24 mouse cellular contexts compared by ENCODE assay signal in the genomic region with DNA sequence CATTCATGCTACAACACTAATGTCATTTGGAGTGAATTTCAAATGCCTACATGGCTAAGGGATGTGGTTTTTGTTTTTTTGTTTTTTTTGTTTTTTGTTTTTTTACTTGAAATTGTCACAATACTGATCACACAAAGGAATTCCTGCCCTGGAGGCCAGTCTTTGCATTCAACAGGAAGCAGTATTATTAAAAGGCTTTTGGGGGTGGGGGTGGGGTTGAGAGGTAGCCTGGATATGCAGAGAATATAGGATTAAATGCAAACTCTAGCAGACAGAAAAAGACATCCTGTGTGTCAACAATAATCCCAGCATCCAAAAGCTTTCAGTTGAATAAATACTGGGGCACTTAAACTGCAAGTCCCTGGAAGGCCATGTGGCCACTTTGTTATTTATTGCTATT. TPM values are rescaled to one million over a fixed set of nuclear protein-coding genes. Genes with fewer than 3 reads are reported as not detected.
DNase-seq lines count a peak whose midpoint lies in the region; ATAC-seq and TF ChIP-seq lines count a peak whose summit lies in the region.
"Had no signal": no experiment of that assay in that cellular context is flagged by ENCODE, and none has a peak within 500 bp of the region (broad histone marks: within the 10 kb centered on the region; RNA-seq: fewer than 3 reads in every experiment).

No protein-coding gene starts in this region.

- H3K9ac ChIP-seq in forebrain, embryonic 12.5 days = no peak overlapping the region
- no peak overlapping the region for H3K9ac ChIP-seq in forebrain, embryonic 16.5 days (replicated peaks; ENCODE audit: low read depth, low read length)
- no peak overlapping the region for H3K9ac ChIP-seq in midbrain, embryonic 12.5 days (replicated peaks)
- no peak overlapping the region for H3K9ac ChIP-seq in midbrain, postnatal 0 days (replicated peaks; ENCODE audit: low read length, poor library complexity, severe bottlenecking)
- no peak overlapping the region for H3K9ac ChIP-seq in midbrain, embryonic 15.5 days
- H3K9ac ChIP-seq: embryonic facial prominence, embryonic 13.5 days; forebrain, embryonic 15.5 days; hindbrain, embryonic 14.5 days; intestine, embryonic 15.5 days had no signal

- H3K4me3 ChIP-seq in forebrain, embryonic 12.5 days (replicated peaks) = no peak overlapping the region
- H3K4me3 ChIP-seq in forebrain, embryonic 16.5 days (replicated peaks; ENCODE audit: low read length) = no peak overlapping the region
- H3K4me3 ChIP-seq in midbrain, embryonic 12.5 days = no peak overlapping the region
- no peak overlapping the region for H3K4me3 ChIP-seq in midbrain, postnatal 0 days (ENCODE audit: low read depth, low read length)
- H3K4me3 ChIP-seq in midbrain, embryonic 15.5 days = no peak overlapping the region
- H3K4me3 ChIP-seq: embryonic facial prominence, embryonic 13.5 days; forebrain, embryonic 15.5 days; heart, embryonic 10.5 days; intestine, embryonic 15.5 days had no signal

- no peaks in the 10 kb centered on the region for H3K36me3 ChIP-seq in forebrain, embryonic 12.5 days (replicated peaks)
- H3K36me3 ChIP-seq in forebrain, embryonic 16.5 days (ENCODE audit: control insufficient read depth, insufficient read depth) = no peaks in the 10 kb centered on the region
- H3K36me3 ChIP-seq in midbrain, embryonic 12.5 days = no peaks in the 10 kb centered on the region
- H3K36me3 ChIP-seq in midbrain, postnatal 0 days (ENCODE audit: insufficient read depth, low read length) = no peaks in the 10 kb centered on the region
- H3K36me3 ChIP-seq in midbrain, embryonic 15.5 days (replicated peaks) = no peaks in the 10 kb centered on the region
- H3K36me3 ChIP-seq: embryonic facial prominence, embryonic 13.5 days; forebrain, embryonic 15.5 days; heart, embryonic 10.5 days; intestine, embryonic 15.5 days had no signal

- H3K27ac ChIP-seq in forebrain, embryonic 12.5 days = no peak overlapping the region
- no peak overlapping the region for H3K27ac ChIP-seq in forebrain, embryonic 16.5 days (ENCODE audit: low read length)
- H3K27ac ChIP-seq in midbrain, embryonic 12.5 days (replicated peaks) = no peak overlapping the region
- H3K27ac ChIP-seq in midbrain, postnatal 0 days (ENCODE audit: low read depth, low read length) = no peak overlapping the region
- H3K27ac ChIP-seq in midbrain, embryonic 15.5 days = no peak overlapping the region
- H3K27ac ChIP-seq: embryonic facial prominence, embryonic 13.5 days; forebrain, embryonic 15.5 days; heart, embryonic 10.5 days; hindbrain, embryonic 14.5 days; intestine, embryonic 15.5 days had no signal

- no peak overlapping the region for H3K4me2 ChIP-seq in forebrain, embryonic 12.5 days
- H3K4me2 ChIP-seq in forebrain, embryonic 16.5 days (ENCODE audit: low read length) = no peak overlapping the region
- no peak overlapping the region for H3K4me2 ChIP-seq in midbrain, embryonic 12.5 days (replicated peaks)
- no peak overlapping the region for H3K4me2 ChIP-seq in midbrain, postnatal 0 days (ENCODE audit: low read depth, low read length, poor library complexity, severe bottlenecking)
- no peak overlapping the region for H3K4me2 ChIP-seq in midbrain, embryonic 15.5 days
- H3K4me2 ChIP-seq: embryonic facial prominence, embryonic 13.5 days; forebrain, embryonic 15.5 days; hindbrain, embryonic 14.5 days; intestine, embryonic 15.5 days had no signal

- peak; percentile 24; the same call in 1 of the 2 replicates for ATAC-seq in forebrain, embryonic 12.5 days (ENCODE audit: low FRiP score)
- no peak for ATAC-seq in forebrain, embryonic 16.5 days
- ATAC-seq in midbrain, embryonic 12.5 days (ENCODE audit: low FRiP score, low read depth) = peak; percentile 29; the same call in 1 of the 2 replicates
- no peak for ATAC-seq in midbrain, postnatal 0 days (ENCODE audit: low FRiP score)
- peak; percentile 37; the same call in 1 of the 2 replicates for ATAC-seq in midbrain, embryonic 15.5 days (replicated peaks)
- ATAC-seq: activated CD4-positive, CD25-positive, alpha-beta regulatory T cell, adult 4 months; intestine, embryonic 15.5 days; Patski had no signal

- peaks cover 16% of the 10 kb centered on the region for H3K4me1 ChIP-seq in forebrain, embryonic 12.5 days
- H3K4me1 ChIP-seq in forebrain, embryonic 16.5 days (replicated peaks; ENCODE audit: control insufficient read depth, insufficient read depth, low read length) = peaks cover 4% of the 10 kb centered on the region; the same call in 1 of the 2 replicates
- peaks cover 17% of the 10 kb centered on the region for H3K4me1 ChIP-seq in midbrain, embryonic 12.5 days
- no peaks in the 10 kb centered on the region; the same call in 1 of the 2 replicates for H3K4me1 ChIP-seq in midbrain, postnatal 0 days (ENCODE audit: insufficient read depth, low read length)
- H3K4me1 ChIP-seq in midbrain, embryonic 15.5 days = peaks cover 14% of the 10 kb centered on the region
- H3K4me1 ChIP-seq: embryonic facial prominence, embryonic 13.5 days; heart, embryonic 10.5 days; intestine, embryonic 15.5 days had no signal

- DNase-seq in midbrain, postnatal 0 days (ENCODE audit: low spot score) = no peak
- no peak for DNase-seq in cerebellum, adult 11 months
- no peak for DNase-seq in neural tube, embryonic 10.5 days (ENCODE audit: extremely low spot score, low spot score)
- DNase-seq: adrenal gland, adult 8-10 months; adrenal gland, postnatal 36 days; cerebellum, adult 11-12 months; cerebellum, adult 9-10 months; cerebellum, postnatal 25 days; gastrocnemius, postnatal 10 days; heart, adult 18-20 months; heart, postnatal 10 days; heart, postnatal 4 days had no signal

- TF ChIP-seq CTCF in midbrain, postnatal 0 days (IDR thresholded peaks at IDR 0.05) = no peak

- no peaks in the 10 kb centered on the region for H3K9me3 ChIP-seq in forebrain, embryonic 12.5 days
- H3K9me3 ChIP-seq in forebrain, embryonic 16.5 days (ENCODE audit: control insufficient read depth, low read length) = no peaks in the 10 kb centered on the region
- no peaks in the 10 kb centered on the region for H3K9me3 ChIP-seq in midbrain, embryonic 12.5 days
- no peaks in the 10 kb centered on the region for H3K9me3 ChIP-seq in midbrain, postnatal 0 days (ENCODE audit: low read length)
- no peaks in the 10 kb centered on the region for H3K9me3 ChIP-seq in midbrain, embryonic 15.5 days
- H3K9me3 ChIP-seq: embryonic facial prominence, embryonic 13.5 days; forebrain, embryonic 15.5 days; heart, embryonic 10.5 days; intestine, embryonic 15.5 days had no signal

- H3K27me3 ChIP-seq in forebrain, embryonic 12.5 days = no peaks in the 10 kb centered on the region
- no peaks in the 10 kb centered on the region for H3K27me3 ChIP-seq in forebrain, embryonic 16.5 days (replicated peaks; ENCODE audit: control insufficient read depth, insufficient read depth, low read length)
- H3K27me3 ChIP-seq in midbrain, embryonic 12.5 days = no peaks in the 10 kb centered on the region
- no peaks in the 10 kb centered on the region for H3K27me3 ChIP-seq in midbrain, postnatal 0 days (ENCODE audit: insufficient read depth, low read length)
- no peaks in the 10 kb centered on the region for H3K27me3 ChIP-seq in midbrain, embryonic 15.5 days (replicated peaks)
- H3K27me3 ChIP-seq: CH12.LX; embryonic facial prominence, embryonic 13.5 days; forebrain, embryonic 15.5 days; intestine, embryonic 15.5 days had no signal

RNA-seq across cellular contexts. Expression of gene Ccser1, which starts 24.4 kb away (rescaled TPM):
- polyA plus RNA-seq in forebrain, embryonic 12.5 days (2016; fragmentation: Nextera tagmentation; extraction: Ambion mirVana) = 17.3 and 23.5 TPM in 2 replicates
- polyA plus RNA-seq in forebrain, embryonic 16.5 days (2015; fragmentation: Nextera tagmentation; extraction: Ambion mirVana) = 20.4 and 26.2 TPM in 2 replicates
- 9.9 and 12.2 TPM in 2 replicates for polyA plus RNA-seq in midbrain, embryonic 12.5 days (2016; fragmentation: Nextera tagmentation; extraction: Ambion mirVana)
- total RNA-seq in midbrain, postnatal 0 days (2014; rRNA removed) = 51.4 and 54.7 TPM in 2 replicates
- 13.2 and 13.9 TPM in 2 replicates for polyA plus RNA-seq in midbrain, postnatal 0 days (2015; fragmentation: Nextera tagmentation; extraction: Ambion mirVana)
- polyA plus RNA-seq in midbrain, embryonic 15.5 days (2015; fragmentation: Nextera tagmentation; extraction: Ambion mirVana) = 23.9 and 25.1 TPM in 2 replicates
- total RNA-seq: CH12.LX had no signal

Comparison
In these comparisons a context has a peak if more than half of its experiments do, and no peak if none do; other contexts are left out.
1. ATAC-seq: peak in forebrain, embryonic 12.5 days (single experiment), midbrain, embryonic 12.5 days (single experiment) and midbrain, embryonic 15.5 days (single experiment); none in forebrain, embryonic 16.5 days (single experiment) and midbrain, postnatal 0 days (single experiment).